Mouse (Mus musculus) monocyte, adult 2 months (primary cell): Measurements from ENCODE around the gene Hspb1.

Source experiments
- DNase-seq, 2 experiments: peaks; one replicate each; pipeline ENCODE4 v3.0.0; 2022; ENCODE audit warnings: low spot score in 2 of 2, low read depth in 1 of 2

Hspb1 gene

DNA sequence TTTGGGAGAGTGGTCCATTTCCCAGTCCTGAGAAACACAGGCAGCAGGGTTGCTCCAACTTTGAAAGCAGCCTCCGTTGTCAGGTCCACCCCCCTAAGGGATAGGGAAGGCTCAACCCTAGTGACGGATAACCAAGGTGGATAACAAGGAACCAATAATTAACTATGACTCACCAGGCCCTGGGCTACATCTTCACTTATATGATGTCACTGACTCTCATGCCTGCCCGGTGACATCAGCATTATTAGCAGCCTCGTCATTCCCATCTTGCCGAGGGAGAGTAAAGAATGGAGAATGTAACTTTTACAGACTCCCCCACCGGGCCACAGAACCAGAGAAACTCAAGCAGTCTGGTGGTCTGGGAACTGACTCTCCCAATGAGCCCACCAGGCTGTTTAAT lies 3.1 kb upstream of the Hspb1 start:
- DNase-seq, result no peak

DNA sequence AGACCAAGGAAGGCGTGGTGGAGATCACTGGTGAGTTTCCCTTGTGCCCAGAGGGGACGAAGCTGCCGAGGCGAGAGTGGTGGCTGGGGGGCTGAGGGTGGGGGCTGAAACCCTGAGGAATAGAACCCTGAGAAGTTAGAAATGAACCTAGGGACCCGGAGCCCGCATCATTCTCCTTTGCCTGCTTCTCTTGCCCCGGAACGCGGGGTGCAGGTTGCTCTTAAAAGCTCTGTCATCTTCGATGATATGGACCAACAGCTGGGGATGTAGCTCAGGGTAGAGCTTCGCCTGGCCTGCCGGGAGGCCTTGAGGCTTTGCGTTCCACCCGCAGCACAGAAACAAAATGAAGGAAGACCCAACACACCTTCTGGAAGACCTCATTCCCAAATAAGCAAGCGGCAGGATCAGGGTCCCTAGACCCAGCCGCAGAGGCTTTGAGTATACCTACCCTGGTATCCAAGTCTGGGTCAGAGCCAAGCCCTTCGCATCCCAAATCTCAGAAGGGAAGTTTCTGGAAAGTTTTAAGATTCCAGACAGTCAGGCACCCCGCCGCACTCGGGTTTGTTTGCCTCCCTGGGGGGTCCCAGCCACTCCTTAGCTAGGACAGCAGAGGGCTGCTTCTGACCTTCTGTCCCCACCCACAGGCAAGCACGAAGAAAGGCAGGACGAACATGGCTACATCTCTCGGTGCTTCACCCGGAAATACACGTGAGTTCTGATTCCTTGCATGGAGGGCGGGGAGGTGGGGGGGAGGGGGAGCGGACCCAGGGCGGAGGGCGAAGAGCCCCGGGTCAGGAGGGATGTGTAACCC lies 891 bp downstream of the Hspb1 start:
- no peak for DNase-seq

DNA sequence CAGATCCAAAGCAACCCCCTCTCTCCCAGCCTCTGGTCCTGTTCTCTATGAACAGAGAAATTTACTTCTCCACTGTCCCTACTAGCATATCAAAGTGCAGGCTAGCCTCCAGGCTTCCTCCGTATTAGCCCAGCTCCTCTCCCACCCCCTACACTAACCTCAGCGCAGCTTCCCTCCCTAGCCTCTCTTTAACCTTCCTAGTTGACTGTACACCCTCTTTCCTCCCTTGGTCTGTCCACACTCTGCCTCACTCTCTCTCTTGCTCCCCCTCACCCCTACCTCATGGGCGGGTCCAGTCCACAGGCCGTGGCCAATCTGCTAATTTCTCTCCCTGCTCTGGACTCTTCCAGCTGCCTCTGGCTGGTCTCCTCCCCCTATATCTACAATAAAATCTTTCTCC lies 2.6 kb downstream of the Hspb1 start:
- DNase-seq, result no peak

DNA sequence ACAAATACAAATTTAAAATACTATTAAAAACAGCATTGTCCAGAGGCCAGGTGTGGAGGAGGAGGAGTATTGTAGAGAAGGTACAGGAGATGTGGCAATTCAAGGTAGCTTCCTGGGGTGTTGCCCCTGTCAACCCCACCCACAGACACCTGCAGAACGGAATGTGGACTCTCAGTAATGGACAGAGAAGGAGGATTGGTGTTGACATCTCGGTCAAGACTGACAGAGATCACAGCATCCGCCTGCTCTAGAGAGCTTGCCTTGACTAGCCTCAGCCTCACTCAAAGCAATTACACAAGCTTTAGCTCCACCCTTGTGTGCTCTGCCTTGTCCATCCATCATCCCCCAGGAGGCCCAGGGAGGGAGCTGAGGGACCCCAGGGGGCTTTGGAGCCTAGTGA lies 3.2 kb downstream of the Hspb1 start:
- no peak for DNase-seq

DNA sequence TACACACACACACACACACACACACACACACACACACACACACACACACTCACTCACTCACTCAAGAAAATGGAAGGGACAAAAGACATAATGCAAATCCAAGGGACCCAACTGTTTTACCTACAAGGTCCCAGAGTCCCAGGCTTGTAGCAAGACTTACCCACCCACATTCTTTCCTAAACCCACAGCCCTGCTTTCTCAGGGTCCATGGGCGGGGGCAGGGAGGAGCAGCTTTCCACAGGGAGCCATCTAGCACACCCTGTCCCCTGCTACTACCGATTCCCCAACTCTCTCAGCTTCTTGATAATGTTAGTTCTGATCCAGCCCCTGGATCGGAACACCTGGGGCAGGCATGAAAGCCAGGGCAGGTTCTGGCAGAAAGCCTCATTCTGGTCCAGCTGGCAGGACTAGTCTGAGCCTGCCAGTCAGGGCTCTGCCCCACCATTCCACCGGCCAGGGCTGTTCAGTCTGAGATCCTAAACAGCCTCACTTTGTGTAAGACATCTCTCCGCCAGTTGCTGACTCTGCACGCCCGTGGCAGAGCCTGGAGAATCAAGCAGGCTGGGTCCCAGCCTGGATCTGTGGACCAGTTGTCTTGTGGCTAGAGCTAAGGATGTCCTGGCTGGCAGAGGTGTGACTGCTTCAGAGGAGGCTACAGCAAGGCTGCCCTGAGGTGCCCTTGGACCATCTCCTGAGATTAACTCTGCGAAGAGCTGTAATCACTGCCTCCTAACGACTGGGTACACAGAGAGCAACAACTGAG lies 5.1 kb downstream of the Hspb1 start:
- DNase-seq, result no peak

DNA sequence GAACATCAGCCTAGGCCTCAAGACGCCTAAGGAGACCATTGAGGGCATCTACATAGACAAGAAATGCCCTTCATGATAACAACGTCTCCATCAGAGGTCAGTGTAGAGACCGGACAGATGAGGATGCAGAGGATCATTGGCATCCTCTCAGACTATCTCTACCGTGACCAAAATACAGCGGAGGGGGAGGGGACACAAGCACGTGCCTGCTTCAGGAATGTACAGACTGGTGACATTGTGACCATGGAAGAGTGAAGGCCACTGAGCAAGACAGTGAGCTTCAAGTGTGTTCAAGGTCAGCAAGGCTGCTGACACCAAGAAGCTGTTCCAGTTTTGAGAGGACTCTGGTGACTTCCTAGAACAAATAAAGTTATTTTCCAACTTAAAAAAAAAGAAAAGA lies 7.2 kb downstream of the Hspb1 start:
- no peak for DNase-seq

DNA sequence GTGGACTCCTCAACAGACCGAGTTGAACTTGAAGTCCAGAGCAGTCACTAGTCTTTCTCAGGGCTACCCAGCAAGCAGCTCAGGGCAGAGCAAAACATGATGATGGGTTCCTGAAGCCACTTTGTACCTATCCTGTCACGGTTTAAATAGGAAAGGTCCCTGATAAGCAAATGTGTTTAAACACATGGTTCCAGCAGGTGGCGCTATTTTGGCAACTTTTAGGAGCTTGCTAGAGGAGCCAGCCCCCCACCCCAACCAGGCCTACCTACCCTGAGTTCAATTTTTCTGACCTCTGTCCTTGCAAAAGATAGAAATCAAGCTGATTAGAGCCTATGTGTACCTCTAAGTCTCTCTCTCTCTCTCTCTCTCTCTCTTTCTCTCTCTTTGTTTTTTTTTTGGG lies 10.3 kb downstream of the Hspb1 start:
- DNase-seq, result no peak

DNA sequence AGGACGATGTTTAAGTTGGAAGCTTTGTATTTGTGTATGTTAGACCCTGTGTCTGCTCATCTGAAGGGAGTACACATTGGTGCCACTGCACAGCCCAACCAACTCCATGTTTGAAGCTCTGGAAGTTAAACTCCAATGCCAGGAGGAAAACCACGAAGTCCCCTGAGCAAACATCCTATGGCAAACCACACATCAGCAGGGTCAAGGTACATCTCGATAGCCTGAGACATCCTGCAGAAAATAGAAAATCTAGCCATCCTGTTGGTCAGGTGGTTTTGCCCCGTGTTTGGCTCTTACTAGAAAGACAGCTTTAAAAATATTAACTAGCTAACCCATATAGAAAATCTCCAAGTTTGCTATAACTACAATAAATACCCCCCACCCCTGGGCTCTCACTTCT lies 11.3 kb downstream of the Hspb1 start:
- DNase-seq, result no peak

DNA sequence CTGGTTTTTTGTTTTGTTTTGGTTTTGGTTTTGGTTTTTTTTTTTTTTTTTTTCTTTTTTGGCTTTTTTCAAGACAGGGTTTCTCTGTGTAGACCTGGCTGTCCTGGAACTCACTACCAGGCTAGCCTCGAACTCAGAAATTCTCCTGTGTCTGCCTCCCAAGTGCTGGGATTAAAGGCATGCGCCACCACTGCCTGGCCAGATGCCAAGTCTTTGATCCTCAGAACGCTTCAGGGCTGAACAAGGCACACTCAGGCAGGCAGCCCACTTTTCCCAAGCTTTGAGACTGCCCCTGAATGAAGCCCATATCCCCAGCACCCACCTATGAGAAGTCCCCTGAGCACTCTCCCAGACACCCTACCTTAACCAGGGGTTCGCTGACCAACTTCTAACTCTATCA lies 12.1 kb downstream of the Hspb1 start:
- no peak for DNase-seq

DNA sequence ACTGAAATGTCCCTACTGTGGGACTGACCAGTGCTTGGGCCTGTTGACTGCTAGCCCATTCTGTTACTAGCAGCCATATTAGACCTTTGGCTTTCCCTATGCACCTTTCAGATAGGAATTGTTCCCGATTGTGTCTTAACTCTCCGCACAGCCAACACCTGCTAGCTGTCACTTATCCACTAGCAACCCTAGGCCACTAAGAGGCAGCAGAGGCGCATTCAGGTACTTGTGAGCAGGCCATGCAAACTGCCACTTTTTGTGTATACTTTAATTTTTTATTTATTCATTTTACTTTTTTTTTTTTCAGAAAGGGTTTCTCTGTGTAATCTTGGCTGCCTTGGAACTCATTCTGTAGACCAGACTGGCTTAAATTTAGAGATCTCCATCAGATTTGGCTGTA lies 13.0 kb downstream of the Hspb1 start:
- no peak for DNase-seq

DNA sequence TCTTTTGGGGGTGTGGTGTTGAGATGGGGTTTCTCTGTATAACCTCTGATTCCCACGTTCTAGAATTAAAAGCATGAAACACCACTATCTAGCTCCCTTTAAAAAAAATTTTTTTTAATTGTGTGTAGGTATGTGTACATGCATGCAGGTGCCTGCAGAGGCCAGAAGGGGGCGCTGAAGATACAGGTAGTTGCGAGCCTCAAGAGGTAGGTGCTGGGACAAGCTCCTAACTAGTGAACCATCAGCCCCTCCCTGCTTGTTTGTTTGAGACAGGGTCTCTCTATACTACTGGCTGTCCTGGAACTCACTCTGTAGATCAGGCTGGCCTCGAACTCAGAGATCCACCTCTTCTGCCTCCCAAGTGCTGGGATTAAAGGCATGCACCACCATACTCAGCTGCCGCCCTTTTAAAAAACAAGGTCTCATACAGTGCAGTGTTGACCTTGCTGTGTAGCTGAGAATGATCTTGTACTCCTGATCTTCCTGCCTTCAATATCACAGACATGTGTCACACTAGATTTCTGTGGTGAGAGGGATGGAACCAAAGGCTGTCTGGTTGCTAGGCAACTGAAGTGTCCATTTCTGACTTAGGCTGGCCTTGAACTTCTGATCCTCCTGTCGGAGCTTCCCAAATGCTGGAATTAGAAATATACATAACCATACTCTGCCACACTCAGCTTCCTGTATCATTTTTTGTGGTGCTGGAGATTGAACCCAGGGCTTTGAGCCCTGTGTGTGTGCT lies 13.8 kb downstream of the Hspb1 start:
- DNase-seq, result no peak

DNA sequence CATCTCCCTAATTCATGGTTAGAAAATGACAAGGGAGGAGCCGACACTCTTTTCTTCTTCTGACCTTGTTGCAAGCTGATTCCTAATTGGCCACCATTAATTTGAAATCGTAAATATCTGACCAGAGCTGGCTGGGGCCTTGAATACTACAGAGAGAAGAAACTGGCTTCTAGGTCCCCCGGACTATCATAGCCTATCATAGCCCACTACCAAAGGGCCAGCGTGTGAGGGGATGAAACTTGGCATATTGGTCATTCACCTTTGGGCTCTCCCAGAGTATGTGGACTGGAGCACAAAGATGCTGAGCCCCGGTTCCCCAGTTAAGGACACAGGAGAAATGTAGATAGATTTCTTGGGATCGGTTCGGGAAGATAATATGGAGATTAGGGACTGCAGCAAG lies 15.3 kb downstream of the Hspb1 start:
- no peak for DNase-seq

DNA sequence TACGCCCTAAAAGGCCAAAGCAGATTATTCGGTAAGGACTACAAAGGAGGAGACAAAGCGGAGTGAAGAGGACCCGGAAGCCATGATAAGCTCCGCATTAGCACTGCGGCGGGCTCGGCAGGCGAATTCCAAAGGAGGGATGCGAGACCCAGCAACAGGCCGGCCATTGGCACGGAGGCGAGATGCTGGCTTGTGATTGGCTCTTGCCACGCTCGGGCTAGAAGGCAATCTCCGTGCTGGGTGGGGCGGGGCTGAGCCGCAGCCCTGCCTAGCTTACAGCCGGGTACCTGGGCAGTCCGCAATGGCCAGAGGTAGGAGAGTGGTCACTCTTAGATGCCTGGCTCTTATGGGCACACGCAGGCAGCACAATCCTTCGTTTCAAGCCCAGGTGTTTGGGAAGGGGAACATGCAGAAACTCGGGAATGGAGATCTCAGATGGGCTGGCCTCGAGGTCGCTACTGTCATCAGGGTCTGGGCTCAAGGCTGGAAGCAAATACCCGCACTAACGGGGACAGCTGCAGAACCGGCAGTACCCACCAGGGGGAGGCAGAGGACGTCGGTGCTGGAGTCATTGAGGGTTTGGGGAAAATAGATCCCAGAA lies 15.9 kb downstream of the Hspb1 start:
- DNase-seq, result peak; percentile 41 to 46

DNA sequence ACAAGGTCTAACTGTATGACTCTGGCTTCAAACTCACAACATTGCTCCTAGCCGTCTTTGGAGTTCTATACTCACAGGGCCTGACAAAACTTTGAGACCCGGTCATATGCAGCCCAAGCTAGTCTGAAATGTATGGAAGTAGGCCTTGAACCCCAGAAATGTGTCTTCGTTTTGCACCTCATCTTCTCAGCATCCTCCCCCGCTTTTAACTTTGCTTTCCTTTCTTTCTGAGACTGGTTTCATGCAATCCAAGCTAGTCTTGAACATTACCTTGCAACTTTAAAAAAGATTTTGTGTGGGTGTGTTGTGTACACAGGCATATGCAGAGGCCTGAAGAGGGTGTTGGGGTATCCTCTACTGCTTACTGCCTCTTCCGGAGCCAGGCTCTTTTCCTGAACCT lies 16.5 kb downstream of the Hspb1 start:
- no peak for DNase-seq

DNA sequence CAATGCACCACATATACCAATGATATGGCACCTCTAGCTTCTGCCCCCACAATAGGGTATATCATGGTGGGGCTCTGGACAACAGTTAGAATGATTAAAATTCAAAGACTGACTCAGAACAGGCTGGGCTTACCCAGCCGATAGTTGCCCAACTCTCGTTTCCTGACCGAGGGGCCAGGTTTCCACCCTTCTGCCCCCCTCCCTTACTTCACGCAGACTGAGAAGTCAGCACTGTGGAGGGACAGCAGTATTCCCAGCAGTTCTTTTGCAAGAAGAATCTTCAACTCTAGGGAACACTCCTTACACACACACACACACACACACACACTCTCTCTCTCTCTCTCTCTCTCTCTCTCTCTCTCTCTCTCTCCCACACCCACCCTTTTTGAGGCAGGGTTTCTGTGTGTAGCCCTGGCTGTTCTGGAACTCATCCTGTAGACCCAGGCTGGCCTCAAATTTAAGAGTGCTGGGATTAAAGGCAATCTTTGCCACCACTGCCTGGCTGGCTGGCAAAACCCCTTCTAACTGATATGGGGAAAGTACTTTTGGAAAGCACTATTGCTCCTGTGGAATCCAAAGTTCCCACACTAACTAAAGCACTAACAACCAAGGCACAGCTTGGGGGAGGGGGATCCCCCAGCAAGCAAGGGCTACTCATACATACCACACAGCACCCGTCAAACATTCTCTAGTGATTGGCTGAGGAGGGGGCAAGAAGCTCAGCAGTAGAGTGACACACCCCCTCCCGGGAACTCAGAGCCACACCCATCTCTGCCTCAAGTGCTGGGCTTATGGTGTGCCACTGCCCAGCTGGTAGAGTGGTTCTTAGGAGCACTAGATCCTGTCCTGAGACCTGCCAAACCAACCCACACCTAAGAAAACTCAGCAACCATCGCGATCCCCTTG lies 17.9 kb downstream of the Hspb1 start:
- DNase-seq, result no peak

DNA sequence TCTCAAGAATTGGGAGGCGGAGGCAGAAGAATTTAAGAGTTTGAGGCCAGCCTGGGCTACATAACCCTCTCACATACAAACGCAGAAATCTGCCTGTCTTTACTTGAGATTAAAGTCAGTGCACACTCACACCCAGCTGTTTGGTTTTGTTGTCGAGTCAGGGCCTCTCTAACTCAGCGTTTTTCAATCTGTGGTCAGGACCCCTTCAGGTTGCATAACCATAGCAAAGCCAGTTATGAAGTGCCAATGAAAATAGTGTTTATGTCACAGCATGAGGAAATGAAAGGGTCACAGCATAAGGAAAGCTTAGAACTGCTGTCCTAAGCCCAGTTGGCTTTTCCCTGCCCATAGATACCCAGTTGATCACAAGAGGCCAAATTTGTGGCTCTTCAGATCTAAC lies 19.1 kb downstream of the Hspb1 start:
- no peak for DNase-seq

DNA sequence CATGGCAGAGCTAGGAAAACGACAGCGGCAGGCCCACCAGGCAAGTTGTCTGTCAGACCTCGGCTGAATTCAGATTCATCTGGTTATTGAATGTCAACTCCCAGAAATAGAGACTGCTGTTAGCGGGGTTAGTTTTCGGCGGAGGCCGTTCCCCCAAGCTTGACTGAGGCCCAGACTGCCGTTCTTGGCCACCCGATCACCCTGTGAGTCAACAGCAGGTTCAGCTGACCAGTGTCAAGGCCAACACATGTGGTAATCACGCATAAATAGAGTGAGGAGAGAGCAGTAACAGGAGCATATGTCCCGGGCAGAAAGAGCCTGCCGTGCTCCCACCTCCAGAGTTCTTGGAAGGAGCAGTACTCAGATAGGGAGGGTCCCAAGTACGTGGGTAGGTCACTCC lies 19.5 kb downstream of the Hspb1 start:
- DNase-seq, result no peak

DNA sequence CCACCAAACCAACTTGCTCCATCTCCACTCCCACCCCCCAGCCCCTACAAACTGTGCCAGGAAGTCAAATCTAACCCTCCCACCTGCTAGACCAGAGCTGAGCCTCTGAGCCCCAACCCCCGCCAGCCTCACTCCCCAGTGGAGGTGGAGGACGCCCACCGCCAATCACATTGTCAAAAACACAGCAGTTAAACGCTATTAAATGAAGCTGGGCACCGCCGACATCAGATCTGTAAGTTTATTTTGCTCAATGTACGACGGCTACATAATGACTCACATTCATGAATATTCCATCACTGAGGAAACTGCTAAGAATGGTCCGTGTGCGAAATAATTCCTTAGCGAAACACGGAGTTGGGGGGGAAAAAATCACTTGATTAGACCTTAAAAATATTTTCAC lies 20.5 kb downstream of the Hspb1 start:
- no peak for DNase-seq

DNA sequence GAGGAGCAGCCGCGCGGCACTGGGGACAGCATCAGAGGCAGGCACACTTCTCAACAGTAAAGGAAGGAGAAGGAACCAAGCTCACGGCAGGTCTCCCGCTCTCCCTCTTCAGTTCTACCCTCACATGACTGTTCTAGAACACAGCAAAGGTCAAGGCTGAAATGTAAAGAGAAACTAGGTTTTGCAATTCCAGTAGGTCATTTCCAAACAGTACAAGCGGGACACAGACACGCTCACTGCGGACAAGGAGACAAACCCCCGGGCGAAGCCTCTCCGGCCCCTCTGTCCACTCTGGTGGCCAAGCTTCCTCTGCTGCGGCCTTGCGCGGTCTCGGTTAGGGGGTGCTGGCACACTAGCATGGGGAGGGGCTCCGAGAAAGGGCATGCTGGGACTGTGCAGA lies 21.3 kb downstream of the Hspb1 start:
- no peak for DNase-seq

DNA sequence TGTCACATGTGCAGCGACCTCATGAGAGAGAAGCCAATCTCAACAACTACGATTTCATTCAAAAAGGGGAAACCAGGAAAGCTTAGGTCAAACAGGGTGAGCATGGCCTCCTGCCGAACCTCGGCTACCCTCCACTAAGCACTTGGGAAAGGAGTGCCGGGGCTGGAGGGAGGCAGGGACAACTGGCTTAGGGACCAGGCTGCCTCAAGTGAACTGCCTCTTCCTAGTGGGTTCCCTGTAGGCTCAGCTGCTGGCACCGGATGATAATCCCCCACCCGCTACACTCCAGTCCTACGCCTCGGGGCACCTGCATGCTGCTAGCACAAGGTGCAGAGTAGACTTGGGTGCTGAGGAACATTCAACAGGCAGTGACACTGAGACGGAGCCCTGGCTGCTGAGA lies 21.9 kb downstream of the Hspb1 start:
- DNase-seq, result no peak

DNA sequence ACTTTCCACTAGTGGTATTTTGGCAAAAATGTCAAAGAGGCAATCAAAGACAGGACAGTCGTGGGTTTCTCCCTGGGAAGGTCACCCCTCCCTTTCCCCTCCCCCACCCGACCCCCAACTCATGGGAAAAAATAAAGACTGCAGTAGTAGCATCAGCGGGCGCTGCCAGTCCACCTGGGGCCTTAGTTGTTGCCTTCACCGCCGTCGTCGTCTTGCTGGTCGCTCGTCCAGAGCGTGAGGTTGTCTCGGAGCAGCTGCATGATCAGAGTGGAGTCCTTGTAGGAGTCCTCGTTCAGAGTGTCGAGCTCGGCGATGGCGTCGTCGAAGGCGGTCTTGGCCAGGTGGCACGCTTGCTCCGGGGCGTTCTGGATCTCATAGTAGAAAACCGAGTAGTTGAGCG lies 23.1 kb downstream of the Hspb1 start:
- DNase-seq, result no peak
